Mouse (Mus musculus) ES-E14 (cell line): ENCODE data around the gene Sorcs2. TPM values are rescaled to one million over a fixed set of nuclear protein-coding genes. Genes with fewer than 3 reads are reported as not detected.

ENCODE experiments used
- DNase-seq: peaks from one replicate; pipeline ENCODE4 v3.0.0-alpha.2; 2013; ENCODE audit warnings: low read depth, low spot score
- H3K27ac ChIP-seq: 2 replicates; pipeline ENCODE4 v1.5.1; 2012; ENCODE audit warnings: low read depth, mild to moderate bottlenecking, low read length, moderate library complexity, mixed read lengths; ENCODE audit not compliant: poor library complexity, insufficient read depth, severe bottlenecking
- H3K36me3 ChIP-seq: 2 replicates; pipeline ENCODE4 v1.6.1; 2012; ENCODE audit warnings: mild to moderate bottlenecking, low read length, moderate library complexity, mixed read lengths; ENCODE audit not compliant: control insufficient read depth, poor library complexity, insufficient read depth, severe bottlenecking
- H3K4me1 ChIP-seq, 2 experiments: fragments of 150-350 bp in 1 of 2; sonication (generic) in 1 of 2; 2 replicates each; pipeline ENCODE4 v1.6.1; 2012; ENCODE audit warnings: low read length in 2 of 2, mild to moderate bottlenecking in 1 of 2, mixed read lengths in 1 of 2; ENCODE audit not compliant: control insufficient read depth in 2 of 2, insufficient read depth in 2 of 2, poor library complexity in 1 of 2
- H3K4me3 ChIP-seq, 2 experiments: fragments of 150-350 bp in 1 of 2; sonication (generic) in 1 of 2; 2 replicates each; pipeline ENCODE4 v1.5.1; 2012; ENCODE audit warnings: low read length in 2 of 2, low read depth in 1 of 2, mild to moderate bottlenecking in 1 of 2, mixed read lengths in 1 of 2; ENCODE audit not compliant: insufficient read depth in 1 of 2, poor library complexity in 1 of 2, severe bottlenecking in 1 of 2
- H3K9ac ChIP-seq: 2 replicates; pipeline ENCODE4 v1.6.1; 2012; ENCODE audit warnings: low read depth, mild to moderate bottlenecking, low read length, mixed read lengths; ENCODE audit not compliant: poor library complexity, insufficient read depth, severe bottlenecking
- H3K9me3 ChIP-seq: fragments of 150-350 bp; sonication (generic); 2 replicates; pipeline ENCODE4 v1.6.1; 2012; ENCODE audit warnings: low read depth, mild to moderate bottlenecking, low read length; ENCODE audit not compliant: control insufficient read depth, insufficient read depth
- CHD2 ChIP-seq: IDR thresholded peaks from 2 replicates; pipeline ENCODE4 v1.6.1; 2014; ENCODE audit warnings: mild to moderate bottlenecking, low read depth, low read length, inconsistent platforms
- HCFC1 ChIP-seq: IDR thresholded peaks from 2 replicates; pipeline ENCODE4 v1.6.1; 2012; ENCODE audit warnings: low read length, inconsistent platforms, borderline replicate concordance; ENCODE audit not compliant: insufficient read depth
- MAFK ChIP-seq: IDR thresholded peaks from 2 replicates; pipeline ENCODE4 v1.6.1; 2014; ENCODE audit warnings: mild to moderate bottlenecking, low read depth, low read length, inconsistent platforms; ENCODE audit not compliant: insufficient read depth
- ZC3H11A ChIP-seq: IDR thresholded peaks from 2 replicates; pipeline ENCODE4 v1.6.1; 2012; ENCODE audit warnings: low read depth, mild to moderate bottlenecking, inconsistent platforms, low read length, borderline replicate concordance
- ZNF384 ChIP-seq: IDR thresholded peaks from 2 replicates; pipeline ENCODE4 v1.6.1; 2012; ENCODE audit warnings: low read depth, low read length, inconsistent platforms
- in situ Hi-C, 2 experiments: fragments of 600-800 bp; cut with MboI; formaldehyde crosslinking; loops; one replicate each; pipeline ENCODE4 v1.15.1; 2025; ENCODE audit warnings: low sequenced_read_pairs in 2 of 2, inconsistent platforms in 1 of 2; ENCODE audit not compliant: unreplicated experiment in 2 of 2
- total RNA-seq: library from RNA; depleted of rRNA; stranded (reverse); fragments of 300-350 nt; gene quantifications from 2 replicates; pipeline ENCODE4 v1.2.3, GENCODE M21; 2012

The Sorcs2 gene
- total RNA-seq, 1 experiment: 5.4 TPM

DNA sequence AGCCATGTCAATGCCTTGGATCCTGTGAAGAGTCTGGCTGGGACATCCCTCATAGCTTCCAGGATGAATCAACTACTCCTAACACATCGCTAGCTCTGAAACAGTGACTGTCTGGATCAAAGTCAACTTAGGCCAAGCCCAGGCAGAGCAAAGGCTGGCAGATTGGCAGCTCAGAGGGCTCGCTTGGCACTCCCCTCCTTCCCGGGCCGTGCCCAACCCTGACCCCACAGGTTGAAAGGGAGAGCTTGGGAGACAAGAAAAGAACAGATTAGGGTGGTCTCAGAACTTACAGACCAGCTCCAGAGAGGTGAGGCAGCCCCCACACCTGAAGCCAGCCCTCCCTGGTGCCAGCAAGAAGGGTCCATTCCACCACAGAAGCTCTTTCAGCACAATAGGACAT lies 14.5 kb downstream of the Sorcs2 start:
- H3K36me3 ChIP-seq: no peaks in the 10 kb centered on the region
- H3K9ac ChIP-seq: no peak overlapping the region
- no peaks in the 10 kb centered on the region for H3K9me3 ChIP-seq
- H3K4me1 ChIP-seq: peaks cover 0 to 8% of the 10 kb centered on the region in 2 experiments; a peak in 1 of 4 replicates
- H3K27ac ChIP-seq: no peak overlapping the region
- no peak for TF ChIP-seq ZNF384
- no peak for TF ChIP-seq ZC3H11A
- TF ChIP-seq MAFK: no peak
- TF ChIP-seq CHD2: no peak
- TF ChIP-seq HCFC1: no peak
- H3K4me3 ChIP-seq: no peak overlapping the region
- in situ Hi-C loops: no loop called here
- DNase-seq: no peak

DNA sequence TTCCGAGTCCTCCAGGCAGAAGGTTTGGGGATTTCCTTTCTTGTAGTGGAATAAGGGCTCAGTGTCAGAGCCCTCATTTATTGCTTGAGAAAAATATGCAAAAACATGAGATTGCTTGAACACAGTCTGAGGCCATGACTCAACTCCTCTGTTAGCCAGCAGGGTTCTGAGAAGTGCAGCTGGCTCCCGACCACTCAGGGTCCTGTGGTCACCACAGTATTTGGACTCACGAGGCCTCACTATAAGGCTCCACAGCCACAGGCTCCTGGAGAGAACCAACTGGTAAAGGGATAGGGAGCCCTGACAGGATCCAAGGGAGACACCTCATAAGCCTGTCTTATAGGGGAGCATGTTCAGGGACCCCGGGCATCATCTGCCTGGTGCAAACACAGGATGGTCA lies 15.2 kb downstream of the Sorcs2 start:
- peaks cover 0 to 8% of the 10 kb centered on the region in 2 experiments; a peak in 1 of 4 replicates for H3K4me1 ChIP-seq
- no peaks in the 10 kb centered on the region for H3K9me3 ChIP-seq
- no peak for TF ChIP-seq ZNF384
- no peak for TF ChIP-seq HCFC1
- TF ChIP-seq MAFK: no peak
- no peak for TF ChIP-seq ZC3H11A
- TF ChIP-seq CHD2: no peak
- H3K9ac ChIP-seq: no peak overlapping the region
- H3K4me3 ChIP-seq: no peak overlapping the region
- in situ Hi-C loops: no loop called here
- no peak overlapping the region for H3K27ac ChIP-seq
- no peaks in the 10 kb centered on the region for H3K36me3 ChIP-seq
- no peak for DNase-seq

DNA sequence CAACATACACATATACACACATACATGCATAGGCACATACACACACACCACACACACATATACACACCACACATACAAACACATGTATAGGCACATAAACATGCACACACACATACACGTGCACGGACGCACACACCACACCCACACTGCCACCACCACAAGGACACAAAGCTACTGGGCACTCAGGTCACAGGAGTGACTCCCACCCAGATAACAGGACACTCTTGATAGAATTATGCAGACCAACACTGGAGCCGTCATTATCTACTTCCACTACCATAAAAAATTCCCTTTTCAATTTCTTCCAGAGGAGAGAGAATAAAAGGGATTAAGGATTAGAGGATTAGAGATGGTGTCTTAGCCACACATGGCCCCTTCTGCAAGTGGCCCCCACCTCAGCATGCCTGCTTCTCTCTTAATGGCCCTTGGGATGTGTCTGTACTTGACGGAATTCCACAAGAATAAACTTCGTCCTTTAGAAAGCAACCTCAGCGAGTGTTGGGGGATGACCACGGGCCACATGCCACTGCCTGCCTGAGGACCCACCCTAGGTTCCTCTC lies 15.7 kb downstream of the Sorcs2 start:
- in situ Hi-C loops: no loop called here
- Histone ChIP-seq H3K9ac (no peak overlapping the region), H3K27ac (no peak overlapping the region), H3K4me3 (no peak overlapping the region), H3K4me1 (peaks cover 0 to 8% of the 10 kb centered on the region in 2 experiments; a peak in 1 of 4 replicates), H3K9me3 (no peaks in the 10 kb centered on the region), H3K36me3 (no peaks in the 10 kb centered on the region)
- TF ChIP-seq ZC3H11A (no peak), MAFK (no peak), CHD2 (no peak), HCFC1 (no peak), ZNF384 (no peak)
- no peak for DNase-seq

DNA sequence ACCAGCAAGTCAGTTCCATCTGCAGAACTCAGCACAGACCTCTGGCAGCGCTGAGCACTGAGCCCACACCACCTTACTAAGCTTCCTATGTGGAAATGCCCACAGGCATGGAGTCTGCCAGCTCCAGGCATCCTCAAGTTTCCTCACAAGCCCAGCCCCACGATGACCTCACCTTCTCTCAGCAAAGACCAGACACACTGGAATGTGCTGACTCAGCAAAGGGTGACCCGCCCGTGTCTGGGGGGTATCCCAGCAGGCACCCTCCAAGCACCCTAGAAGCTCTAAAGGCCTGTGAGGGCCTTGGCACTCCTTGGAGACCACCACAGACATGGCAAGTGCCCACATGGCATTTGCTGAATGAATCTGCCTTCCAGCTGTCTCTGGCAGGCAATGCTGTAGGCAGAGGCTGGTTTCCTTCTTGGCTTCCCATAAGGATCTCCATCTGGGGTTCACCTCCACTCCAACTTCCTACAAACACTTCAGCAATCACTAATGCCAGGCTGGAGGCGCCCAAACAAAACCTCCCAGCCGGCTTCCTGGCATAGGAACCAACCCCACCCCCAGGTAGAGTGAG lies 17.9 kb downstream of the Sorcs2 start:
- Histone ChIP-seq H3K27ac (no peak overlapping the region), H3K36me3 (no peaks in the 10 kb centered on the region), H3K9ac (no peak overlapping the region), H3K4me1 (peaks cover 0 to 12% of the 10 kb centered on the region in 2 experiments; a peak in 1 of 4 replicates), H3K9me3 (no peaks in the 10 kb centered on the region), H3K4me3 (no peak overlapping the region)
- no peak for DNase-seq
- in situ Hi-C loops: no loop called here
- peak; percentile 99 for TF ChIP-seq MAFK
- no peak for TF ChIP-seq HCFC1

DNA sequence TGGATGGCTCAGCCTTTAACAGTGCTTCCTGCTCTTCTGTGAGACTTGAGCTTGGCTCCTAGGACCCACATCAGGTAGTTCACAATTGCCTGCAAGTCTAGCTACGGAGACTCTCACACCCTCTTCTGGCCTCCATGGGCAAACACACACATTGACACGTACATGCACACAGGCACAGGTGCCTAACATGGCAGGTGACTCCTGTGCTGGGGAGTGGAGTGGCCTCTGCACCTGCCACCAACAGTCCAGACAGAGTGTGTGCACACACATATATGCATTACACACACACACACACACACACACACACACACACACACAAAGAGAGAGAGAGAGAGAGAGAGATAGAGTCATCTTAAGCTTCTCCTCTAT lies 19.6 kb downstream of the Sorcs2 start:
- in situ Hi-C loops: no loop called here
- Histone ChIP-seq H3K4me1 (peaks cover 3 to 13% of the 10 kb centered on the region in 2 experiments; a peak in 3 of 4 replicates), H3K4me3 (no peak overlapping the region), H3K9me3 (no peaks in the 10 kb centered on the region), H3K9ac (no peak overlapping the region), H3K36me3 (no peaks in the 10 kb centered on the region), H3K27ac (no peak overlapping the region)
- DNase-seq: no peak
- TF ChIP-seq HCFC1: no peak
- no peak for TF ChIP-seq CHD2
- no peak for TF ChIP-seq MAFK
- no peak for TF ChIP-seq ZC3H11A
- no peak for TF ChIP-seq ZNF384
